Mouse (Mus musculus): ENCODE data around the gene Cyp2c68. TPM values are rescaled to one million over a fixed set of nuclear protein-coding genes. Genes with fewer than 3 reads are reported as not detected.
"Not testable (repeated sequence)": the region's sequence is repeated elsewhere in the genome, so short reads cannot be mapped to it uniquely, and the experiment has no call there.

Cyp2c68 gene
- polyA plus RNA-seq, 1 experiment from 2014 or later = not detected

- not testable (repeated sequence) for H3K4me1 ChIP-seq (ENCODE audit: control insufficient read depth, insufficient read depth, low read length); ATAC-seq; H3K4me3 ChIP-seq (ENCODE audit: low read depth, low read length); H3K9ac ChIP-seq (ENCODE audit: low read length); H3K27me3 ChIP-seq (replicated peaks; ENCODE audit: control insufficient read depth, insufficient read depth, low read length); H3K9me3 ChIP-seq (replicated peaks; ENCODE audit: control insufficient read depth, low read length); DNase-seq (ENCODE audit: low spot score); H3K4me2 ChIP-seq (ENCODE audit: low read length); H3K27ac ChIP-seq (ENCODE audit: low read depth, low read length); H3K36me3 ChIP-seq (ENCODE audit: control insufficient read depth, insufficient read depth, low read length)
- 88% methylated on average over 7 of the region's 7 CpGs for WGBS
Measured at GRCm38 (mm10) chr19:39644551-39644950, 96.3 kb downstream of the Cyp2c68 start.

Other genes starting within 250 kb of the Cyp2c68 start
- gene Cyp2c39, start 230.2 kb downstream of the Cyp2c68 start, polyA plus RNA-seq (2014; fragmentation: Nextera tagmentation; extraction: Ambion mirVana) = not detected in 2 replicates
- gene Cyp2c67, start 92.0 kb downstream of the Cyp2c68 start, polyA plus RNA-seq (2014; fragmentation: Nextera tagmentation; extraction: Ambion mirVana) = not detected in 2 replicates
- gene Cyp2c40, start 71.8 kb upstream of the Cyp2c68 start, polyA plus RNA-seq (2014; fragmentation: Nextera tagmentation; extraction: Ambion mirVana) = not detected in 2 replicates
- not detected in 2 replicates for gene Cyp2c69, start 145.7 kb upstream of the Cyp2c68 start, polyA plus RNA-seq (2014; fragmentation: Nextera tagmentation; extraction: Ambion mirVana)